Mouse (Mus musculus) lung, adult 2 months (tissue): ENCODE results near the gene Dbi.

Experiments
- CTCF ChIP-seq: fragments of 200-500 bp; IDR thresholded peaks from 2 replicates; pipeline ENCODE4 v1.5.1; 2011; ENCODE audit warnings: mild to moderate bottlenecking, low read length, control low read depth; ENCODE audit not compliant: insufficient read depth
- POLR2A ChIP-seq: fragments of 200-500 bp; IDR thresholded peaks from 2 replicates; pipeline ENCODE4 v1.6.1; 2011; ENCODE audit warnings: low read depth, mild to moderate bottlenecking, control low read depth, low read length, borderline replicate concordance; ENCODE audit errors: extremely low read depth

DNA sequence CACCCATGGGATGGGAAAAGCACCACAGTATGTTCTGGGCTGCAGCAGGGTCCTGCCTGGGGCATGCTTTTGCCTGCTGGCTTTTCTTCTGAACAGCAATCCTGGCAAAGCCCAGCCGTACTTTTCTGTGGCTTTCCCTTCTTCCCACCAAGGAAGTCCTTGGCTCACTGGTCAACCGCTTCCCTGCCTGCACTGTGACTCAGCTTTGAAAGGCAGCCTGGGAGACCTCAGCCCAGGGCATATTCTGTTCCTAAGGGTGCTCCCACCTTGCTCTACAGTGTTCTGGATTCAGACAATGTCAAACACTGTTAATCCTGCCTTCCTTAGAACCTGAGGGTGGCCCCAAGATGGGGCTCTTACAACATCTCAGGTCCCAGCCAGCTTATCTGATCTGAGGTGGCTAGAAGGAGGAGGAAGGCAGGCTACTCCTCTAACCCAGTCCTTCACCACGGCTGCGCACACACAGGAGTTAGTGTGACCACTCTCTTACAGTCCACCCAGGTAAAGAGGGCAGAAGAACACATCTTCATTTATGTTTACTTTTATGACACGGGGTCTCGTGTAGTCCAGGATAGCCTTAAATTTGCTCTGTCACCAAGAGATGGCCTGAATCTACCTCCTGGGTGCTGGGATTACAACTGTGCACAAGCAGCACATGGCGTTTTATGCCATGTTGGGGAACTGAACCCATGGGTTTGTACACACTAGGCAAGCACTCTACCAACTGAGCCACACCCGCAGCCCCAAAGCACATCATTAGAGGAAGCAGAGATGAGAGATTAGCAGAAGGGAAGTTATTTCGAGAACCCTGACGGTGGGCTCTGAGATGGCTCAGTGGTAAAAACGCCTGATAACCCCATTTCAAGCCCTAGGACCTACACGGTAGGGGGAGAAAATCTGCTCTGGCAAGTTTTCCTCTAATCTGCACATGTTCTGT, 8.4 kb downstream of the Dbi start:
- TF ChIP-seq CTCF (no peak), POLR2A (no peak)
